Mouse (Mus musculus): ENCODE data around the gene Rbfox1.

Gene Rbfox1

DNA sequence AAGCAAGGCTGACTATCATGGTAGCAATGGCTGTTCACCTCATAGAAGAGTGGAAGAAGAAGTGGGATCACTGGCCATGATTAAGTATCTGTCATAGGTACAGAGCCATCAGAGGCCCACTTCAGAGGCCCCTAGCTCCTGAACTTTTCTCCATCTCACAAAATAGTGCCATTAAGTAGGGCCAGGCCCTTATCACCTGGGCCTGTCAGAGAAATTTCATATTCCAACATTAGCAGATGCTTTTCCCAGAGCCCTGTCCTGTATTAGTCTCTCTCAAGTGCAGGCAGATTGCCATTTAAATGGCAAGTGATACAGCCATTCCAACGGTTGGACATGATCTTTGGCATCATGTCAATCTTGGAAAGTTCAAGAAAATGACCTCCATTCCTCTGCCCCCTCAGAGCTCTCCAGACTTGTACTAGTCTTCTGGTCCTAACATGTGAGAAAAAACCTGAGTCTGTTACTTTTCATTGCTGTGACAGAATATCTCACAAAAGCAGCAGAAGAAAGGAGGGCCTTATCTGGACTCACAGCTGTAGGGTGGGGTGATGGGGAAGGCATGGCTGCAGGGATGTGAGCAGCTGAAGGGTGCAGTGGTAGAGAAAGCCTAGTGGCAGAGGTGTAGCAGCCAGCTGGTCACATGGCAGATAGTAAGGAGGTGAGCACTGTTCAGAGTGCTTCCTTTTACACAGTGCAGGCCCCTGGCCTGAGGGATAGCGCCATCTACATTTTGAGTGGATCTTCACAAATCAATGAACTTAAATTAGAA is 210.6 kb downstream of the Rbfox1 start:
- no peak for ATAC-seq (ENCODE audit: low TSS enrichment)

DNA sequence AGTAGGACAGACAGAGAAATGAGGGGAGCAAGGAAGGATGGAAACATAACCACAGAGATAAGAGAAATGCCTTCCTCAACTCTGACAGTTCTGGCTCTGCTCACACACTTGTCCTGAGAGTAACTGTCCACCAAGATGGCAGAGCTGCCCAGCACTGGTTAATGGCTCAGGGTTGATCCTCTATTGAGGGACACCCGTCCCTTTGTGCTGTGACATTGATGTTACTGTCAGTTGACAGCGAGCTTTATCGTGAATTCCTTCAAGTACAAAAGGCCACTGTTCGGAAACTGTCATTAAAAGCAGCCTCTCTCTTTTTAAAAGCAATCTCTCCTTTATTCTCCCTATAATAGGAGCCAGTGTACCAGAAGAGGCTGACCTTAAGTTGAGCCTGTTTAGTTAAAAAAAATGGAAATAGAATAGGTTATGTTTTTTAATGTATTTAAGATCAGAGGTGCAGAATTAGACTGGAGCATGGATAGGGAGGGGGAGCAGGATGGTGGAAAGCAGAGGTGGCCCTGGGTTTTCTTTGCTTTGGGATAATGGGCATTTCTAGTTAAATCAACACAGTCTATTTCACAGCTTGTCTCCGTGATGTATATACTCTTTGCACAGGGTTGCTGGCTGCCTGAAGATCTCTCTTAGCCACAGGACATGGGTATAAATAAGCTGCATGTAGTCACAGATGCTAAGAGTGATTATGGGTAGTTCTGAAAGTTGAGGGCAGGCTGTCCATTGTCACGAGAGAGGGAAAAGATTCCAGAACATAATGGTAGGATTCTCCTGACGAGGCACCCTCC is 212.3 kb downstream of the Rbfox1 start:
- ATAC-seq (ENCODE audit: low TSS enrichment): no peak

DNA sequence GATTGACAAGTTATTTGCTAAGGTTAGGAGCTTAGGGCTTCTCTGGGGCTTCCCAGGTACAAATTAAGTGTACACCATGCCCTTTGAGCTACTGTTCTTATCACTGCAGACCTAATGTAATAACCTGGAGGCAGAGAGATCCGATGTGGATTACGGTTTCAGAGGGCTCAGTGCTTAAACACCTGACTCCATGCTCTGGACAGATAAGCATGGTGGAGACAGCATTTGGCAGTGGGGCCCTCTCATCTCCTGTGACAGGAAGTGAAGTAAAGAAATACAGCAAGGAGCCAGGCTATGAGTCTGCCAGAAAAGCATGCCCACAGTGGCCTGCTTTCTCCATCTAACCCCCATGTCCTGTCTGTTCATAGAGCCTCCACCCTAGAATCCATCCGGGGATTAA is 213.0 kb downstream of the Rbfox1 start:
- ATAC-seq (ENCODE audit: low TSS enrichment): no peak

DNA sequence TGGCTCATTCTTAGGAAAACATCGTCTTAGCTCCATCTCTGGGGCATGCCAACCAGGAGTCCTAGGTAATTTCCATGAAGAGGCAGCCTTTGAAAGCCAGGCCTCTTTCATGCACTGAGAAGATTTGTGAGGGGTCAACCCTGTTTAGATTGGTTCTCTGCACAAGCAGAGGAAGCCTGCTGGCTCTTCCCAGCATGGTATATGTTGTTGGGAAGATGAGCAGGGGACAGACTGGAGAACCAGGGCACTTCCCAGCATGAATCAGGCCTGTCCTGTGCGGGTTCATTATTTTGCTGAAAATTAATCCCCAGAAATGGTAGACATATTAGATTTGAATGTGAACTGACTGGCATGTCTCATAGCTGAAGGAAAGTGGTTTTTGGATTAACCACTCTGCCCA is 214.4 kb downstream of the Rbfox1 start:
- no peak for ATAC-seq (ENCODE audit: low TSS enrichment)

DNA sequence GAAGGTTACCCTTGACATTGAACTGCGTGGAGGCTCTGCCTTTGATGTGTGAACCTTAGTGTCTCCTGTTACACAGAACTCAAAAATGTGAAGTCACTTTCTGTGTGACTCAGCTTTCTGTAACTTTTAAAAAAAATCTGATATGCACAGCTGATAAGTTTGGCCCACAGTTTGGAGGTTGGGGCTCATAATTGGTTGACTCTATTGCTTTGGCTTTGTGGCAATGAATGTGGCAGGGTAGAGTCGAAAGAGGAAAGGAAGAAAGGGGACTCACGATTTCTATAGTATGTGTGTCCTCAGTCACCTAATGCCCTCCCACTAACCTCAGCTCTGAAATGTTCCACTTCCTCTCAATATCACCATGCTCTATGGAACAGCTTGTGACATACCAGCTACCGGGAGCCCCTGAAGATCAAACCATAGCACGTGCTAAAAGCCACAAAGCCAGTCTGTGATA is 215.3 kb downstream of the Rbfox1 start:
- no peak for ATAC-seq (ENCODE audit: low TSS enrichment)

DNA sequence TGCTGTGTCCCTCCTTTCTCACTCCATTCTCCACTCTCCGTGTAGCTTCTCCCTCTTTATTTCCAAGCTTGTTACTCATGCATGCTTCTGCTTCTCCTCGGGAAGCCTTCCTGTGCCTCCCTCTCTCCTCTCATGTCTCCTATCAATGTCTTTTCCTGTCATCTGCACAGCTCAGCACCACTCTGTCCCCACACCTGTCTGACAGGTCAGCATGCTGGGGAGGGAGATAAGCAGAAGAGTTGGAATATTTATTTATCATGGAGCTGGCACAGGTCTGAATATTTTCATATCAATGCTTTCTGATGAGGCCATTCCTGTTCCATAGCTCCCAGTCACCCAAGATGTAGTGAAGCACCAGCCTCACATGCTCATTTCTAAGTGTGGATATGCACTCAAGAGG is 218.6 kb downstream of the Rbfox1 start:
- ATAC-seq (ENCODE audit: low TSS enrichment): no peak

DNA sequence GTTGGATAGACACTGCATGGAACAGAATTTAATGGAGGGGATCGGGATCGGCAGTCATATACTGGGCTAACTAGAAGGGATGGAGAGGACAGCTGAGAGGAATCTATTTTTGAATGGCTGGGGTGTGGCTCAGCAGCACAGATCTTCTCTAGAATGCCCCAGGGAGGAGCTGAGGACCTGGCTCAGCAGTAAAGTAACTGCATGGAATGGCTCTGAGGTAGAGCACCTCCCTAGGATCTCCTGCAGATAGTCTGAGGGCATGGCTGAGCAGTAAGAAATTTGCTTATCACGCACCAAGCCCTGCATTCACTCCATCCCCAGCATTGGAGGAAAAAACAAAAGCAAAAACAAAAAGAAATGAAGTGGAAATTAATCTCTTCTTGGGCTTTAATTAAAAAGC is 225.0 kb downstream of the Rbfox1 start:
- no peak for ATAC-seq (ENCODE audit: low TSS enrichment)

DNA sequence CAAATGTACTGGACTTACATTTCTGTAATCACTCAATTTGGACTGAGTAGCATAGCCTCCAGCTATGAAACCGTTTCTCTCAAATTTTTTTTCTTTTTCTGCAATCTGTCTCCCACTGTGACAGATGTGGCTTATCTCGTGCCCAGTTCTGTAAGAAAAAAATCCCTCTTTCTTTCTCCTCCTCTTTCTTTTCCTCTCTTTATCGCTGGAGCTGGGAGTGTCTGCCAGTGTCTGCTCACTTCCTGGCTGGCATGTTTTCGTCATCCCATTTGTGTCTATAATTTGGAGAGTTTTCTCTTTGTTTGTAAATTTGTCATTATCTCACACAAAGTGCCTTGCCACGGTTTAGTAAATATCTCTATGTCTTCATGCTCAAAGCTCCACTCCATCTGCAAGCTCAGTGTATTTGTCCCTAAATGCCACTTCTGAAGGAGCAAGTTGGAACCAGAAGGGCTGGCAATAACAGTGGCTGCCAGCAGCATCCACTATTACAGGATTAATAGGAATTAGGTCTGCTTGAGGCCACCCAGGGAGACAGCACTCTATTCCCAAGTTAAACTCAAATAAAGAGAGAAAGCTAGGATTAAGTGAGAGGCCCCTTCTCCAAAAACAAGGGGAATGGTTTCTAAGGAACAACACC is 228.8 kb downstream of the Rbfox1 start:
- ATAC-seq (ENCODE audit: low TSS enrichment): peak; percentile 42

DNA sequence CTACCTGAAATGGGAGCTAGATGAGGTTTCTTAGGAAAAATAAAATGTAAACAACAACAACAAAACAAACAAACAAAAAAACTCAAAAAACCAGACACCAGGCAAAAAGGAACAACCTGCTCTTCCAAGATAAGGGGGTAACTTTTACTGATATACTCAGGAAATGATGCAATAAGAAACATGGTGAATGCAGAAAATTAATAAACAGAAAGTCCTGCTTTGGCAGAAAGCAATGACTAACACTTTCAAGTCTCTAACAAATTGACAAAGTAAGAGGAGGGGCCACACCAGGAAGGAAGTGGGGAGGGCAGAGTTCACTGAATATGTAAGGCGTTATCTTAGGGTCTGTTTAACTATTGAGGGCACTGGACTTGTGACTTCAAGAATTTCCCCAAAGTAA is 234.3 kb downstream of the Rbfox1 start:
- no peak for ATAC-seq (ENCODE audit: low TSS enrichment)

DNA sequence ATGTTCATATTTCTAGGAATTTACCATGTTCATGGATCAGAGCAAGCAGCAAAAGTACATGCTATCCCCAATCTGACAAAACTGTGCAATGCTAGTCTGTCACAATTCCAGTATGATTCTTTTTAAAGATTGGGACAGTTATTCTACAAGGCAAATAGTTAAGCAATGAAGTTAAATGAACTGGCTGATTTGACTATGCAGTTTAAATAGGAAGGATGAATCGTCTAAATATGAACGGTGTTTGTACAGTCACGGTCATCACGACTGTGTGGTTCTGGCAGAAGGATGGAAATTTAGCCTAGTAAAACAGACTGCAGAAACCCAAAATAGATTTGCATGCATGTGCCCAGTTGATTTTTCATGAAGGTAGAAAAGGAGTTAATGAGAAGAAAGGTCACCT is 236.1 kb downstream of the Rbfox1 start:
- peak; percentile 41; the same call in 1 of the 2 replicates for ATAC-seq (ENCODE audit: low TSS enrichment)

DNA sequence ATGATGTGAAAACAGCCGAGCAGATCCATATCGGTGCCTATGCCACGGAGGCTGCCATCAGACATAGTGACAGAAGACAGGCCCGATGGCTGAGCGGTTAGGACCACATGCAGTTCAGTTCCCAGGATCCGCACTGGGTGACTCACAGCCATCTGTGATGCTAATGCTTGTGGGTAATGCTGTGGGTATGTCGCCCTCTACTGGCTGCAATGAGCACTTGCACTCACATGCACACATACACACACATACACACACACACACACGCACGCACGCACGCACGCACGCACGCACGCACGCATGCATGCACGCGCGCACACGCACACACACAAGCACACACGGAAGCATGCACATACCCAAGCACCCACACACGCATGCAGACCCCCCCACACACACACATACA is 237.7 kb downstream of the Rbfox1 start:
- ATAC-seq (ENCODE audit: low TSS enrichment): no peak

DNA sequence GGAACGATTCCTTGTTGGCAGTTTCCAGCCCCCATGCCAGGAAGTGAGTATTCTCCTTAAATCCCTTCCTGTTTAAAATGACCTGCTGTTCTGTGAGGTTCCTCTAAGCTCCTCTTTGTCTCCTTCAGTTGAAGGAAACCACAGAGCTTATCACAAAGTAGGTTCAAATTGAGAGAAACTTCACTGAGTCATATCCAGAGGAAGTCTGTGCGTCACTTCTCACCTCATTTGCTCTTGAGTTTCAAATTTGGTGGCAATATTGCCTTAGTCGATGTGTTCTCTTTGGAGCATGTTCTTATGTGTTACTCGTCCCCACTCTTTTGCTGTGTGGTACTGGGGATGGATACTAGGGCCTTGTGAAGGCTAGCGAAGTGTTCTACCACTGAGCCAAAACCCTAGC is 243.2 kb downstream of the Rbfox1 start:
- ATAC-seq (ENCODE audit: low TSS enrichment): peak; percentile 41; the same call in 1 of the 2 replicates

DNA sequence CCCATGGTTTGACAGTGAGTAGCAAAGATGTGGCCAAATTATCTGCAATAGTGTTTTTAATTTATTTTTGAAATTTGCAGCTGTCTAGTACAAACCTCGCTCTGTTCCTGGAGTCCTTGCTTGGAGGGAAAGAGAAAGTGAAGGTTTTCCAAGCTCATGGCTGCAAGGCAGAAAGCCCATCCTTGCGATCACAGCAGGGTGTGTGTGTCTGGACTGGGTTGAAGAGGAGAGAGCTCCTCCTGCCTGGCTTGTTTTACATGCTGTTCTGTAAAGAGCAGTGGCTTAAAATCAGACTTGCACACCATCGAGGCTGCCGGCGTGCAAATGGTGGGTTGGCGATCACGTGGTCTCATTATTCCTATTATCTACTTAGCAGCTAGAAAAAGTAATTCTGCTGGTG is 249.9 kb downstream of the Rbfox1 start:
- no peak for ATAC-seq (ENCODE audit: low TSS enrichment)

DNA sequence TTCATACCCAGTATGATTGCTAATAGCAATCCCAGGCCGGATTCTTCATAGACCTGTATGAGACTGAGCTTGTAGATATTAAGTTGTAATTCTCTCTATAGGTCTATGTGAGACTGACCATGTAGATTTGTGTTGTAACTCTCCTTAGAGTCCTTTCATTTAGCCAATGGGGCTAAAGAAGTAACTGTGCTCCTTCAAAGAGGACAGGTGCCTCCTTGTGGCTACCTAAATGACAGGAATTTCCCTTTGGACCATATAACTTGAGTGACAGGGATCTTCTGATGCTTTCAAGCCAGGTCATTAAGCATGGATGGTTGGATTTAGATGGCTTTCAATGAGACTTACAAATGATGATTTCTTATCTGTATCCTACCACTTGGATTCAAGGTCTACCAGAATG is 254.3 kb downstream of the Rbfox1 start:
- no peak for ATAC-seq (ENCODE audit: low TSS enrichment)

DNA sequence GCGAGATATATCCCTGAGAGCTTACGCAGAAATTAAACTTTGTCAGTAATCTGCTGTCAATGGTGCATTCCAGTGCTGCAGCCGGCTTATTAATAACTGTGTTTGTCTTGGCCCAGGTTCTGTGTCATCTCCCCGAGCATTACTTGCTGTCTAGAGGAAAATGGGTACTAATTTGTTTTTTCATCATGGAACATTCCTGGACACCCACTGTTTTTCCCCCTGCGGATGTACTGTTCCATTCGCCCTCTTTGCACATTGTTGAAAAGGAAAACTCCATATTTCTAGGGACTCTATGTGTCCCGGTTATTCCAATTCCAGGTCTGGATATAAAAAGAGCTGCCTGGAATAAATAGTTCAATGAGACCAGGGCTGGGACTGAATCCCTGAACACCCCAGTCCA is 262.8 kb downstream of the Rbfox1 start:
- peak; percentile 53; the same call in 1 of the 2 replicates for ATAC-seq (ENCODE audit: low TSS enrichment)

DNA sequence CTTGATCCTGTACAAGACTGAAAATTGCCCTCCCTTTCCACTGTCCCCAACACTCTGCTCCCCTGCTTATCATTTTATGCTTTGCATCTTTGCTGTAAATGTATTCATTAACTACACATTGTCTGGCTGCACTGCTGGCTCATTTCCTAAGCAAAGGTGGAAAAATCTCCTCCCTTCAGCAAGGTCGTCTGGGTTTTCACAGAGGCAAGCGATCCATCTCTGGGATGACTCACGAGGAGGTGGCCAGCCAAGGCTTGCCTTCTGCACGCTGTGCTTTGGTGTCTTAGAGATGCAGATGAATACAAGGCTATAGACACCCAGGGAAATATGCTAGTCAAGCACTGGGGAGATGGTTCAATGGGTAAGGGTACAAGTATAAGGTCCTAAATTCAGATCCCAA is 264.2 kb downstream of the Rbfox1 start:
- ATAC-seq (ENCODE audit: low TSS enrichment): peak; percentile 73; the same call in 1 of the 2 replicates

DNA sequence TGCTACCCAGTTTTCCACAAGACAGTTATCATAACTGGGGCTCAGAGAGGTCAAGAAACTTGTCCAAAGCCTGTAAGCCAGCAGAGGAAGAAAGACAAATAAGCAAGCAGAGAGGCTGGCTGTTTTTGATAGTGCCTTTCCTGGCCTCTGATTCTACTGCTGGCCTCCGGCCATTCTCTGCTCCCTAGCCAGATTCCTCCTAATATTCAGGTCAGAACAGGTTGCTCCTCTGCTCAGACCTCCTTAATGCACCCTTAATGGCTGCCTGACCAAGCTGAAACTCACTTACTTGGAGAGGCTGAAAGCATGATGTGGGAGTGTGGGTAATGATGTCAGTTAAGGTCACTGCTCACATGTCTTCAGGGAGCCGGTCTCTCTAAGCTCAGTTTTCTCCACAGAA is 270.4 kb downstream of the Rbfox1 start:
- ATAC-seq (ENCODE audit: low TSS enrichment): no peak

DNA sequence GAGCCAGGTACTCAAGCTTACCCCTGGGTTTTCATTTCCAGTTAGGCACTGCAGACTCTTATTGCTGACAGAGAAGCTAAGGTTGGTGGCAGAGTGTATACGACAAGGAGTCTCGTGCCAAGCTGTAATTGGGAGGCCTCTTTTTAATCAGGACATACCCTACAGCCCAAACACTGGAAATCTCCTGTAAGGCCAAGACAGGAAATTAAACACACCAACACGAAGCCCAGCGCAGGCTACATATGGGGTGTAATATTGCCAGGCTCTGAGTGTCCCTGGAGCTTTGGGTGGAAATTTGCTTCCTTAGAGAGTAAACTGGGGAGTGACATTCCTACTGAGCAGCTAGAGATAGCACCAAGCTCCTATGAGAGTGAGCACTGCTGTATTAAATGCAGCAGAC is 279.3 kb downstream of the Rbfox1 start:
- ATAC-seq (ENCODE audit: low TSS enrichment): no peak

DNA sequence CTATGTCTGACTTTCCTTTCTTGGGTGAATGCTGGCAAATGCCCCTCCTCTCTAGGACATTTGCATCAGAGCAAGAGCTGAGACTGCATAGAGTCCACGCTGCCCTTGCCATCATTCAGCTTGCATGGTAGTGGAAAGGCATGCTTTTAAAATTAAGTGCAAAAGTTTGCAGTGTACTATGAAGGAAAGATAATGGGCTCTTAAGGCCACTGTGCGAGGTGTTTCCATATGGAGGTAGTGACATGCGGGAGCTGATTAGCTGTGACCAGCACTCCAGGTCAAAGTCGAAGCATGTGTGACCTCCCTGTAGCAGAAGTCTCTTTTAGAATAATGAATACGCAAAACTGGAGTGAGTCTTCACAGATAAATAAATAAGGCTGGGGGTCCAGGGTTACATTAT is 284.2 kb downstream of the Rbfox1 start:
- ATAC-seq (ENCODE audit: low TSS enrichment): no peak

DNA sequence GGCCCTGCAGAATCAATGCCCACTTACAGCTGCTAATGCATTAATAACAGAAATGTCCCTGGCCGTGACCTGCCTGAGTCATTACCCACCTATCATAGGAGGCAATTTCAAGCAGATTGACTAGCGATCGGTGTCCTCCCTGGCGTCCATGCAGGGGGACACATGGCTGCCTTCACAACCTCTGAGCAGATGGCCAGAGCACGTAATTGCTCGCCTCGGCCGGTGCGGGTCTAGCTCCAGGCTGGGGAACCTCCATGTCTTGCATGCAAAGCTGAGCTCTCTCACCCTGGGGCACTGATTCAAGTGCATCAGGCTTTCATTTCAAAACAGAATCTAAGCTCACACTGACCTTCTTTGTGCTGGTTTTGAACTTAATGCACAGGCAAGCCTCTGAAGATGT is 295.7 kb downstream of the Rbfox1 start:
- no peak for ATAC-seq (ENCODE audit: low TSS enrichment)

DNA sequence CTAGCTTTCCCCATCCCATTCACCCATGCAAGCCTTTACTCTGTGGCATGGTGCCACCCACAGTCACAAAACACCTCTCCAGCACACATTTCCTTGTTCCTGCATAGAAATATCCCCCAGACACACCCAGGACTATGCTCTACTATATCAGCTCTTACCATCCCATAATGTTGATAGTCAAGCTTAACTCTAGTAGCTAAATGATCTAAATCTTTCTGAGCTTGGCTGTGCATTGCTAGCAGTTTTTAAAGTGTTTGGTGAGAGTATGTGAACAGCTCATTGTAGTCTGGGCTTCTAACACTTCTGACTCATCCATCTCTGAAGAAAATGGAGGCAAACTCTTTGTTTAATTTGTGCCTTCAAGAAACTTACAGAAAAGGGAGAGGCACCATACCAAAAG is 297.2 kb downstream of the Rbfox1 start:
- ATAC-seq (ENCODE audit: low TSS enrichment): peak; percentile 72; the same call in 1 of the 2 replicates

DNA sequence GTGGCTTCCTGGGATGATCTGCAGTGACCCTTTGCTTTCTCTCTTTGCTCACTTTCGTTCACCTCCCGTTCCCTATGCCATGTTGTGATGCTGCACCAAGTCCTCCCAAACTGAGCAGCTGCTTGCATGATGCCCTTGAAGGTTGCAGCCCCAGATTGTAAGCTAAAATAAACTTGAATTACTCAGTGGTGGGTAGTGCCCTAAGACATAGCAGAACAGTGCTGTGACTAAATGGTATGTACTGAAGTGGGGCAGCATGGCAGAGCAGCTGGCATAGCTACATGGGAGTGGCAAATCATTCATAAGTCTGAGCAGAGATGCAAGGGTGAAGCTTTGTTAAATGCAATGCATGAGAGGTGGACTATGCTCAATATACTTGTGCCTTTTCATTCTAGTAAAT is 307.2 kb downstream of the Rbfox1 start:
- peak; percentile 47; the same call in 1 of the 2 replicates for ATAC-seq (ENCODE audit: low TSS enrichment)

DNA sequence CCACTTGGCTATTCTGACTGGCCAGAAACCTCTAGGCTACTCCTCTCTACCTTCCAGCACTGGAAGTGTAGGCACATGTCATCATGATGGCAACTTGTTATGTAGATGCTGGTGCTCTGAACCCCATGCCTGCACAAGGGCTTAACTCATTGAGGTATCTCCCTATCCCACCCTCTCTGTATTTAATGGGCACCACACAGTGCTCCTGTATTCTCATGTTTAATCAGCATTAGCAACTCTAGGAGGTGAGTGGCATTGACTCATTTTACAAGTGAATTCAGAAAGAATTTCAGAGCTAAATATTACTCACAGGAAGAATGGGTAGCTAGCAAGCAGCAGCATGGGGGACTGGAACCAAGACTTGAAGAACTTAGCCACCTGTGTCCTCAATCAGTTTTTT is 321.3 kb downstream of the Rbfox1 start:
- no peak for ATAC-seq (ENCODE audit: low TSS enrichment)
